Mouse (Mus musculus) megakaryocyte, embryonic 14.5 days (primary cell): ENCODE results near the gene Krt79.

Experiments used
- FLI1 ChIP-seq: IDR thresholded peaks from 2 replicates; pipeline ENCODE4 v1.6.1; 2012; ENCODE audit warnings: low read length, inconsistent platforms, mixed read lengths
- GATA1 ChIP-seq: IDR thresholded peaks from 3 replicates; pipeline ENCODE4 v1.6.1; 2012; ENCODE audit warnings: mixed read lengths, low read length, inconsistent platforms, borderline replicate concordance

DNA sequence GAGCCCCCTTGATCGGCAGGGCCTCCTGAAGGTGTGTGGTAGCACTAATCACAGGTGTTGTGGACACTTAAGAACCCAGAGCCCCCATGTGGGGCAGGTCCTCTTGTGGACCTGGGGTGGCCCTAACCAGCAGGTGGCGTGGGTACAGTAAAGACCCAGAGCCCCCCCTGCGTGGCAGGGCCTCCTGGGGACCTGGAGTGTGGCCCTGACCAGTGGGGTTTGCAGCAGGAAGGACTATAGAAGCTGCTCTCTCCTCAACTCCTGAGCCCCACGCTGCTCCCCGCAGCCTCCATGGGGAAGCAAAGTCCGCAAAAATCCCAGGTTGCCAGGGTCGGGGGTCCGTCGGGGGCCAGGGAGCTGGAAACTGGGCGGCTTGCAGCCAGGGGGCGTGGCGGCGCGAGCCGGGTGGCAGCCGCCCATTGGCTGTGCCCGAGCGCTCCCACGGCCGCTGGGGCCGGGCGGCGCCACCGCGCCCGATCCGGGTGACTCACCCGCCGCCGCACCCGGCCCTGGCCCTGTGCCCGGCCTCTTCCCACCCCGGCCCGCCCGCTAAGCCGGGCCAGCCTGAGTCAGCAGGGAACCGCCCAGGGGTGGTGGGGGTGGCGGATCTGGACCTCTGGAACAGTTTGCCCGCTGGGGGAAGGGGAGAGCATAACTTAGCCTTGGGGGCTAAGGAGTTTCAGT is 37.1 kb upstream of the Krt79 start:
- TF ChIP-seq GATA1: no peak
- TF ChIP-seq FLI1: no peak
